Mouse (Mus musculus) heart, embryonic 13.5 days (tissue): ENCODE results near the gene Fancc. TPM values are rescaled to one million over a fixed set of nuclear protein-coding genes. Genes with fewer than 3 reads are reported as not detected.
A peak's percentile ranks its signal among the peaks of the same experiment; 100 is the strongest.

Experiments
- ATAC-seq: fragments of 200-750 bp; cut with Nextera tagmentation; 2 replicates; pipeline ENCODE4 v1.8.0; 2017; ENCODE audit warnings: moderate TSS enrichment; ENCODE audit not compliant: insufficient number of reproducible peaks, low FRiP score, low TSS enrichment; ENCODE audit errors: extremely low read depth
- H3K27ac ChIP-seq: fragments of 300-500 bp; sonication (generic); replicated peaks from 2 replicates; pipeline ENCODE4 v1.5.1; 2015; ENCODE audit warnings: moderate library complexity, mild to moderate bottlenecking, inconsistent platforms
- H3K27me3 ChIP-seq: fragments of 300-500 bp; sonication (generic); replicated peaks from 2 replicates; pipeline ENCODE4 v1.6.1; 2015; ENCODE audit warnings: mild to moderate bottlenecking, inconsistent platforms
- H3K36me3 ChIP-seq: fragments of 300-500 bp; sonication (generic); 2 replicates; pipeline ENCODE4 v1.6.1; 2015; ENCODE audit warnings: mild to moderate bottlenecking, inconsistent platforms
- H3K4me1 ChIP-seq: fragments of 300-500 bp; sonication (generic); 2 replicates; pipeline ENCODE4 v1.6.1; 2015; ENCODE audit warnings: inconsistent platforms
- H3K4me2 ChIP-seq: fragments of 300-500 bp; sonication (generic); 2 replicates; pipeline ENCODE4 v1.6.1; 2015; ENCODE audit warnings: inconsistent platforms, mild to moderate bottlenecking, moderate library complexity
- H3K4me3 ChIP-seq: fragments of 300-500 bp; sonication (generic); 2 replicates; pipeline ENCODE4 v1.5.1; 2015; ENCODE audit warnings: moderate library complexity, mild to moderate bottlenecking, inconsistent platforms
- H3K9ac ChIP-seq: fragments of 300-500 bp; sonication (generic); 2 replicates; pipeline ENCODE4 v1.6.1; 2015; ENCODE audit warnings: inconsistent platforms, mild to moderate bottlenecking, moderate library complexity
- H3K9me3 ChIP-seq: fragments of 300-500 bp; sonication (generic); 2 replicates; pipeline ENCODE4 v1.6.1; 2016; ENCODE audit warnings: inconsistent platforms
- WGBS: fragments of 180-500 bp; shearing (Covaris S2); methylation state at CpG from one replicate; pipeline ENCODE4 v1.1.7; 2015; ENCODE audit warnings: mixed read lengths; 5-methylcytosine and 5-hydroxymethylcytosine counted together
- polyA plus RNA-seq: library from polyadenylated mRNA; unstranded; fragments of >200 nt; fragmentation: Nextera tagmentation; extraction: Ambion mirVana; gene quantifications from 2 replicates; pipeline ENCODE4 v1.2.1, GENCODE M21; 2015

Gene Fancc
- polyA plus RNA-seq, 1 experiment from 2014 or later = 14.0 TPM

DNA sequence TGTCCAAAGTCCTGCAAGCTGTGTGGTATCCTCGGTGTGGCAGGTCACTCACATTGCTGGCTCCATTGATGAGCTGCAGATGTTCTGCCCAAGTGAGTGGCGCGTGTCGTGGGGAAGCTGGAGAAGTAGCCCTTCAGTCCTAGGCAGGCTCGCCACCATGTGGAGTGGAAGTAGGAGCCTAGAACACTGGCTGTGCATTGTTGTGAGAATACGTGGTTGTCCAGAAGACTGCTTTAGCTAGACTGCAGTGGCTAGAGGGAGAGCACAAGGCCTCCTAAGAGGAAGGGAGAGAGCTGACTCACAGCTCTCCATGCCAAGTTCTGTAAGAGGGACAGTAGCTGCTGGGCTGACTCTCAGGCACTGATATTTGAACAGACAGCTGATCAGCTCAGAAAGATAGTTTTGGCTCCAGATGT is 238.9 kb downstream of the Fancc start:
- Histone ChIP-seq H3K4me2 (no peak overlapping the region), H3K27ac (peak overlapping the region; percentile 76), H3K36me3 (peaks cover 46% of the 10 kb centered on the region), H3K9me3 (no peaks in the 10 kb centered on the region), H3K27me3 (no peaks in the 10 kb centered on the region), H3K9ac (peak overlapping the region; percentile 48), H3K4me1 (peaks cover 90% of the 10 kb centered on the region), H3K4me3 (no peak overlapping the region)
- ATAC-seq = no peak
- 58% methylated on average over 6 of the region's 6 CpGs for WGBS

DNA sequence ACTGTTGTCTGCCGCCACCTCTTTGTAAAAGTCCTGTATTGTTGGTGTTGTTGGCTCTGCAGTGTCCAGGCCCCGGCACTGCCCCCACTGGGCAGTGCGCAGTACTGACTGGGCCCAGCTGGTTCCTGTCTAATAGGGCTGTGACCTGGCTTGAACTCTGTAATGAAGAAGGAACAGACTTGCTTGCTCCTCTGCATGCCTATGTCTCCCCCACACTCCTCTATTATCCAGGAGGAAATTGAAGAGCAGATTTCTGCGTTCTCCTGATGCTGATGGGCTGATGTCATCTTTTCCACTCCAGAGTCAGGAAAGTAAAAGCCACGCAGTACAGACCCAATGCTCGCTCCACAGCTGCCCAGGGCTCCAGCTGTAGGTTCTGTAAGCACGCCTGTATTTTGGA is 240.3 kb downstream of the Fancc start:
- Histone ChIP-seq H3K36me3 (peaks cover 33% of the 10 kb centered on the region), H3K9me3 (no peaks in the 10 kb centered on the region), H3K4me3 (no peak overlapping the region), H3K4me2 (no peak overlapping the region), H3K27me3 (no peaks in the 10 kb centered on the region), H3K27ac (peak overlapping the region; percentile 64), H3K4me1 (peaks cover 92% of the 10 kb centered on the region), H3K9ac (no peak overlapping the region)
- ATAC-seq = no peak; the same call in 1 of the 2 replicates
- 50% methylated on average over 7 of the region's 7 CpGs for WGBS

DNA sequence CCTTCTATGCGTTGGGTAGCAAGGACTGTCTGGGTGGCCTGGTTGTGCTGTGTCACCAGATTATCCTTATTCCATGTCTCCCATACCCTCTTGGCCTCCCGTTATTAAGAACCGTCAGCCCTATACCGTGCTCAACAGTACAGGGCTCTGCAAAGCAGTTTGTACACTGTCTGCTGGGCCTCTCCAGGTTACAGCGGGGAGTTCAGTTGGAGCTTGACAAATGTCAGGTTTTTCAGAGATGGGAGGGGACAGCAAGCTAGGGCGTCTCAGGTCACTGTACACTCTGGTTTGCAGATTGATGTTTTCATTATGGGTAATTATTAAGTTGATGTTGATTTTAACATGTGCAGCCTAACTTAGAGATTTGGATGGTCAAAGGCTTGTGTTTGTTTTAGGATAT is 240.9 kb downstream of the Fancc start:
- 75% methylated on average over 6 of the region's 6 CpGs for whole genome bisulfite sequencing
- H3K9ac ChIP-seq = no peak overlapping the region
- peaks cover 92% of the 10 kb centered on the region for H3K4me1 ChIP-seq
- H3K9me3 ChIP-seq = no peaks in the 10 kb centered on the region
- H3K4me2 ChIP-seq = no peak overlapping the region
- H3K36me3 ChIP-seq = peaks cover 30% of the 10 kb centered on the region
- no peak overlapping the region for H3K4me3 ChIP-seq
- H3K27me3 ChIP-seq = no peaks in the 10 kb centered on the region
- ATAC-seq = no peak
- peak overlapping the region; percentile 56 for H3K27ac ChIP-seq

DNA sequence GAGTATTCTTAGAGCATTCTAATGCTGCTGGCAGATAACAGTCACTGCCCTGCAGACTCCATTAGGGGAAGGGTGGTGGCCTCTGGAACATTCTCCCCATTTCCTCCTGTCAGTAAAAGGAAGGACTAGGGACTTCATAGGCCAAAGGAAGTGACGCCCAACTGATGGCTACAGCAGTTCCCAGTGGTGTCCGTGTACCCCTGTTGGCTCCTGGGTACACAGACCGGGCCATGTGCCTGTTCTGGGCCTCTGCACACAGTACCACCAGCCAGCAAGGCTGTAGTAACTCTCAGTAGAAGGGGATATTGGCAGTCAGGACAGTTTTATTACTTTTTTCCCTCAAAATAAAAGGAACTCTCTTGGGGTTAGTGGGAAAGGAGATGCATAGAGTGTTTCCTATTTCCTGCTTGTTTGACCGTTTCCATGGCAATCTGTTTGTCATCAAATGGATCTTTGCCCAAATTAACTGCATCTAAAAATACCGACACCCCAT is 241.5 kb downstream of the Fancc start:
- H3K27me3 ChIP-seq = no peaks in the 10 kb centered on the region
- H3K4me1 ChIP-seq = peaks cover 92% of the 10 kb centered on the region
- H3K9ac ChIP-seq = no peak overlapping the region
- H3K4me3 ChIP-seq = no peak overlapping the region
- H3K36me3 ChIP-seq = peaks cover 30% of the 10 kb centered on the region
- H3K4me2 ChIP-seq = no peak overlapping the region
- no peak for ATAC-seq
- H3K27ac ChIP-seq = peak overlapping the region; percentile 56
- 68% methylated on average over 5 of the region's 5 CpGs for WGBS
- no peaks in the 10 kb centered on the region for H3K9me3 ChIP-seq

DNA sequence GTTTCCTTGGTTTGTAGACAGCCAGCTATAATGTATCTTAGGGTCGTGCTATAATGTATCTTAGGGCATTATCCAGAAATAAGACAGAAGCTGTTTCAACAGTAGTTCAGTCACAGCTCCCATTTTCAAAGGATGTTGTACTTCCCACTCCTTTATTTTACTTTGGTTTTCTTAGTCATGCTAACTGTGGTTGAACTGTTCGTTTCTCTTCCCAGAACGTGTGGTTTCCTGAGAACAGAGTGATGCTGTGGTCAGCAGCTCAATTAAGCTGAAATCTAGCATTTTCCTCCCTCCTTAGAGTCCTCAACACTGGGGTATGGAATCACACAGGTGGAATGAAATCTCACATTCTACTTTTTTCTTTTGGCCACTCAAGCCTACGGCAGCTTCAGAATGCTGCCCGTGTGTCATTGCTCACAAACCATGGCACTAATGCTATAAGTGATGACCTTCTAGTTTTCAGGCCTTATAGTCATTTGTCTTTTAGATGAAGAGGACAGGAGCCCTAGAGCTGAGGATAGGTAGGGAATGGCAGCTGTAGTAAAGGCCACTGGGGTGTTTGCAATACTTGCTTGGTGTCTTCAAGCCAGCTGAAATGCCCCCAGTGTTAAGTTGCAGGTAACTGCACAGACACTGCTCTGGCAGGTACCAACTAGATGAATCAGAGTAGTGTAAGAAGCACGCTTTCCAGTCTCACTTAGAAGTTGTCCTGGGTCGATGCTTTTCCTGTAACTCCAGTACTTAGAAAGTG is 243.0 kb downstream of the Fancc start:
- Histone ChIP-seq H3K9ac (no peak overlapping the region), H3K4me3 (no peak overlapping the region), H3K4me1 (peaks cover 94% of the 10 kb centered on the region), H3K27ac (peak overlapping the region; percentile 56; the same call in 1 of the 2 replicates), H3K4me2 (no peak overlapping the region), H3K27me3 (no peaks in the 10 kb centered on the region), H3K9me3 (no peaks in the 10 kb centered on the region), H3K36me3 (peaks cover 33% of the 10 kb centered on the region)
- WGBS = 75% methylated on average over 7 of the region's 7 CpGs
- ATAC-seq = no peak

DNA sequence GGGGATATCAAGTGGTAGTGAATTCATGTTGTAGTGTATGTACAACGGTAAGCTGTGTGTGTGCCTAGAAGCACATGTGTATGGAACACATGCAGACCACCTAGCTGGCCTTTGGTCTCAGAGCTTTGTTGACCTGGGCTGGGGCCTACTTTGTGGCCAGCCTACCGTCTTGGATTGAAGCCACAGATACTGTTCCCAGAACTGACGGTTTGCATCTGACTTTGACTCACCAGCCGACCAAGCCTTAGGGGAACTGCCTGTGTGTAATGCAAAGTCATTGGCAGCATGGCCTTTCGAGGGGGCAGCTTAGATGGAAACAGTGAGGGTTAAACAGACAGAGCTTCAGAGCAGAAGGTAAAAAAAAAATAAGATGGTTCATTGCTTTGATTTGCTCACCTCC is 243.9 kb downstream of the Fancc start:
- H3K9me3 ChIP-seq = no peaks in the 10 kb centered on the region
- H3K36me3 ChIP-seq = peaks cover 36% of the 10 kb centered on the region
- H3K4me1 ChIP-seq = peaks cover 94% of the 10 kb centered on the region
- ATAC-seq = no peak
- no peaks in the 10 kb centered on the region for H3K27me3 ChIP-seq
- 57% methylated on average over 5 of the region's 5 CpGs for WGBS
- H3K27ac ChIP-seq = peak overlapping the region; percentile 60
- peak overlapping the region; percentile 57; the same call in 1 of the 2 replicates for H3K9ac ChIP-seq
- H3K4me3 ChIP-seq = no peak overlapping the region
- peak overlapping the region; percentile 27; the same call in 1 of the 2 replicates for H3K4me2 ChIP-seq

DNA sequence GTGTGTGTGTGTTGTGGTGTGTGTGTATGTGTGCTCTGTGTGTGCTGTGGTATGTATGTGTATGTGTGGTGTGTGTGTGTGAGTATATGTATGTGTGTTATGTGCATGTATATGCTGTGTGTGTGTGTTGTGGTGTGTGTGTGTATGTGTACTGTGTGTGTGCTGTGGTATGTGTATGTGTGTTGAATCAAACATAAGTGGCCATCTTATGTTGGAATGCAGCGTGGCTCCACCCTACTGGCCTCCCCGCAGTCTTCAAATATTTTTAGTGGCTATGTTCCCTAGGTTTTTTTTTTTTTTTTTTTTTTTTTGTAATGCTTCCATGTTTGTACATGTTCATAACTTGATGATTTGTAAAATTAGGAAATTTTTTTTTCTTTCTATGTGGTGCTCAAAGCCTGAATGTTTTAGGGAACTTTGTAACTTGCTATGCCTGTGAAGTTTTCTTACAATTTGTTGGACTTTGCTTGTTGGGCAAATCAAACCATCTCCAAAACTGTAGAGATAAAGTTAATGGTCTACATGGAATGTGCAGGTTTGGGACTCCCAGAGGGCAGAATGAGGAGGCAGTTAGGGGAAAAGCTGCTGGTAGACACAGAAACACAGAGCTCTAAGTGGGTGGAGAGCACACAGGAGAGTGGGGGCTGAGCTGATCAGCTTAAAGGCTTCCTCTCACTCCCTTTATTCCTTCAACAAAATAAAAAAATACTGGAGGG is 244.6 kb downstream of the Fancc start:
- Histone ChIP-seq H3K27me3 (no peaks in the 10 kb centered on the region), H3K4me2 (peak overlapping the region; percentile 53), H3K9ac (peak overlapping the region; percentile 77; the same call in 1 of the 2 replicates), H3K9me3 (no peaks in the 10 kb centered on the region), H3K36me3 (peaks cover 40% of the 10 kb centered on the region), H3K4me1 (peaks cover 94% of the 10 kb centered on the region), H3K4me3 (no peak overlapping the region), H3K27ac (peak overlapping the region; percentile 90)
- ATAC-seq = no peak
- WGBS = 51% methylated on average over 2 of the region's 2 CpGs

DNA sequence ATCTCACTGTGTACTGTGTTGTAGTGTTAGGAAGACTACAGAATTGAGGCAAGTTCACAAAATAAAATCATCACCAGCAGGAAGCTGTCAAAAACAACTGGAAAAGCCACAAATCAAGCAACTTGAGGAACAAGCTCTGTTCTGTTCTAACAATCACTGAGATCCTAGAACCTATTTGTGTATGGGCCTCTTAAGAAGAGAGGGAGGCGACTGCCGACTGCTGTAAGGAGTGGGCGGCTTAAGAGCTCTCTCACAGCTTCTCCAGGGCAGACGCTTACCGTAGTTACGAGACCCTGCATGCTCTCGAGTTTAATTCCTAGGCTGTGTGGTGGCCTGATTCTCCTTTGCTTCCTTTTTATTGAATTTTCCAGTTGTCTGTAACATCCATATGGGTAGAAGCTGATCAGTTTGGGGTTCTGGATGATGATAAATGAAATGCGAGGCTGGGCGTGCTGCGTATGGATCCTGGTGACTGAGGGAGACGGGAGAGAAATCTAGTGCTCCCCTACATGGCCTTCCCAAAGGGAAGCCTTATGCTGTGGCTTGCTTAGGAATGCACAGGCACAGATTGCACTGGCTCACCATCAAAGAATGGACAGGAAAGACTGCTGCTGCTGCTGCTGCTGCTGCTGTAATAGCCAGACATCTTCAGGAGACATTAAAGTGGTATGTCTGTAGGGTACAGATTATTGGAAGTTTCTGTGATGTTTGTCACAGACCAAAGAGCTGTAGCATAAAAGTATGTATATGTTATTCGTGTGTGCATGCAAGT is 245.8 kb downstream of the Fancc start:
- Histone ChIP-seq H3K27me3 (no peaks in the 10 kb centered on the region), H3K4me2 (peak overlapping the region; percentile 53), H3K4me3 (peak overlapping the region; percentile 19), H3K9ac (peak overlapping the region; percentile 77), H3K27ac (peak overlapping the region; percentile 90), H3K4me1 (peaks cover 100% of the 10 kb centered on the region), H3K9me3 (no peaks in the 10 kb centered on the region), H3K36me3 (peaks cover 33% of the 10 kb centered on the region)
- ATAC-seq = no peak
- 36% methylated on average over 12 of the region's 12 CpGs for WGBS

DNA sequence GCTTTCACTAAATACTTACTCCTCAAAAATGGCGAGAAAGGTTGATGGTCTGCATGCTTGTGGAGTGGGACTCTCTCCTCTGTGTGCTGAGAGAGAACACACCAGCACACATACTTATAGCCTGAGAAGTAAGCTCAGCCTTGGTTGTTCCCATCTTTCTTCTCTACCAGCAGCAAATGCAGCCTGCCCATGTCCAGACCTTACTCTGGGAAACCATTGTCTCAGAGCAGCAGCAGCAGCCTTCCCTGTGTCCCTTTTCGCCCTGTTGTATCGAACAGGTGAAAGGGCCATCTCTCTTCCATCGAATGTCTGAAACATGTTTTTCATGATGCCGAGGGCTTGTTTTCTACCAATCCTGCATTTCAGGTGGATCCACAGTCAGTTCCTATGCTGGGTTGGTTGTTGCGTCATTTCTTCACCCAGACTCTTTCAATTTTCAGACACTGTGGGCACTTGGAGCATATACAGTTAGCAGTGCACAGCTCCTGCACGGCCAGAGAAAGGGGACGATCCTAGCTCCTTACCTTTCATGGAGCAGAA is 246.6 kb downstream of the Fancc start:
- peak overlapping the region; percentile 90 for H3K27ac ChIP-seq
- no peak overlapping the region for H3K4me3 ChIP-seq
- H3K4me1 ChIP-seq = peaks cover 100% of the 10 kb centered on the region
- H3K9ac ChIP-seq = peak overlapping the region; percentile 77
- peak overlapping the region; percentile 53 for H3K4me2 ChIP-seq
- no peaks in the 10 kb centered on the region for H3K27me3 ChIP-seq
- WGBS = 84% methylated on average over 8 of the region's 8 CpGs
- H3K36me3 ChIP-seq = peaks cover 34% of the 10 kb centered on the region
- ATAC-seq = no peak
- no peaks in the 10 kb centered on the region for H3K9me3 ChIP-seq

DNA sequence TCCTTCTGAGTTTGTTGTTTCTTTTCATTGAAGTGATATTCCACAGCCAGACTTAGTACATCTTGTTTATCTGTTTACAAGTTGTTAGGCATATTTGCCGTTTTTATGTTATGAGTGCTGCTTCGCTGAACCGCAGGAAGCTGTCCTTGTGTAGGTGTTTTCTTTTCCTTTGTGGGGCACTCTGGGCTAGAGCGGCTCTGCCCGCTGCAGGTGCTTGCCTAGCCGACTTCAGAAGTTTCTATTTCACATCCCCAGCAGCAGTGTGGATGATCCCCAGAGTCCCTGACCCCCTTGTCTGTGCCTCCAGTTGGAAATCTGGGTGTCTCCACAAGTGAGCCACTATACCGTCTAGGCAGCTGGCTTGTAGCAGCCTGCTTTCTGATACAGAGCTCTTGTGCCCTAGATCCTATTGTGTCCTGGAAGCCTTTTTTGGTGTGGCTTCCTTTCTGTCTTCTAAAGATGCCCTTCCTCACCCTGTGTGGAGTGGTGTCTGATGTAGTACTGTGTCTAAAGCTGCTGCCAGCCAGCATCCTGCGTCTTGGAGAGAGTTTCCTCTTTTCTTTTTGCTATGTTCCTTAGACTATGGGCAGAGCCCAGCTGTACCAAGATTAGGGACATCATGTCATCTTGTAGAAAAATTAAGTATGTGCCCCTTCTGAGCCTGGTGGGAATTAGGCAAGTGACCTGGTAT is 247.2 kb downstream of the Fancc start:
- H3K27ac ChIP-seq = peak overlapping the region; percentile 90
- peaks cover 100% of the 10 kb centered on the region for H3K4me1 ChIP-seq
- H3K4me3 ChIP-seq = no peak overlapping the region
- H3K27me3 ChIP-seq = no peaks in the 10 kb centered on the region
- 58% methylated on average over 8 of the region's 8 CpGs for WGBS
- ATAC-seq = no peak
- peaks cover 34% of the 10 kb centered on the region for H3K36me3 ChIP-seq
- H3K9me3 ChIP-seq = no peaks in the 10 kb centered on the region
- H3K9ac ChIP-seq = peak overlapping the region; percentile 77
- H3K4me2 ChIP-seq = peak overlapping the region; percentile 53
